Mouse (Mus musculus) mature B cell (primary cell): ENCODE data around the gene Rabl6.

Experiments used
- in situ Hi-C: fragments of 300-500 bp; cut with MboI; formaldehyde crosslinking; loops from 2 replicates; pipeline ENCODE4 v1.14.3; 2019

Gene Rabl6

DNA sequence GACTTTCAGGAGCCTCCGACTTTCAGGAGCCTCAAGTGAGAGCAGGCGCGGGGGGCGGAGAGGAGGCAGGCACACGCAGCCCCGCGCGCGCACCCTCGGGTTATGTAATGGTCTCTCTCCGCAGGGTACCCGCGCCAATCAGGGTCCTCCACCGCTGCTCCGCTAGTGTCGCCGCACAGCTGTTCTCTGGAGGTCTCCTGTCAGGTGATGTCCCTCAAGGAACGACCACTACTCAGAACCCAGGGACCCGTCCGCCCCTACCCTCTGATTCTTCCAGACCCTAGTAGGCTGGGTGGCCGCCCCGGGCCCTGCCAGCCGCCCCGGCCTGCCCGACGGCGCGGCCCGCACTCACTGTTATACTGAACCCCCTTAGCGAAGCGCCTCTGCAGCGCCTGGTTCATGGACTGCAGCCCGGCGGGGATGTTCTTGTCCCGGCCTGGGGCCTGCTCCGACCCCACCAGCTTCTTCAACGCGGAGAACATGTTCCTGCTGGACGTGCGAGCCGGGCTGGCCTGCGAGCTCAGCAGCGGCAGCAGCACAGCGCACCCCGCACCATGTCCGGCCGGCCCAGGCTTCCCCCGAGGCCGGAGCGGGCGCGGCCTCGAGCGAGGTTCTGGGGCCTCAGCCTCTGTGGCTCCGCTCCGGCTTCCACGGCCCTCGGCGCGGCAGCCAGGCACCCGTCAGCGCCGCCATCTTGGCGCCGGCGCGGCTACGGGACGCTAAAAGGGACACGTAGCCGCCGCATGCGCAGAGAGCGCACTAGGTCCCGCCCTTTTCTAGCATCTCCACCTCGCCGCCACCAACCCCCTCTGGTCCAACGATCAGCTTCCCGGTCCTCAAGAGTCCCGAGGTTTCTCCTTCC is at the start of gene Rabl6:
Rabl6 (minus strand) TSS at position 761 of the 862 bp plus-strand sequence.
- in situ Hi-C loops, result no loop called here

GRCm38 (mm10) chr2:25657652-25658051 is 49.3 kb upstream of the Rabl6 start, which contains the start of gene Lcn5:
TSS of gene Lcn5 (plus strand) at chr2:25657952.
- in situ Hi-C loops, result no loop called here

DNA sequence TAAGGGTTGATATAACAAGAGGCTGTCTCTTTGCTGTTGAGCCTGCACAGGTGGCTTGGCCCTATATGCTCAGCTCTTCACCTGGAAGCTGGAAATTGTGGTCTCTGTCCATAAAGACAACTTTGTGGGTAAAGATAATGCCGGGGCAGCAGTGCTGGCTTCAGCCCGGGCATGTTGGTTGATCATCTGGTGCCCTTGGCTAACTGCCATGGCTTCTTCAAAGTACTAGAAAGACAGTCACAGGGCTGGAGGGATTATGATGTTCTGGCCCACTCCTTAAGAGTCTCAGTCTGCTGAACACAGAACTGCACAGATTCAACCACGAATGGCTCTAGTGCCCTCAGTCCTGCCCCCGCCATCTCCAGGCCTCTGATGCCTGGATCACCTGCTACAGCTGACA is 48.9 kb upstream of the Rabl6 start:
- in situ Hi-C loops, result no loop called here

- in situ Hi-C loops, result no loop called here
Observed at GRCm38 (mm10) chr2:25656691-25657090, 48.4 kb upstream of the Rabl6 start.

DNA sequence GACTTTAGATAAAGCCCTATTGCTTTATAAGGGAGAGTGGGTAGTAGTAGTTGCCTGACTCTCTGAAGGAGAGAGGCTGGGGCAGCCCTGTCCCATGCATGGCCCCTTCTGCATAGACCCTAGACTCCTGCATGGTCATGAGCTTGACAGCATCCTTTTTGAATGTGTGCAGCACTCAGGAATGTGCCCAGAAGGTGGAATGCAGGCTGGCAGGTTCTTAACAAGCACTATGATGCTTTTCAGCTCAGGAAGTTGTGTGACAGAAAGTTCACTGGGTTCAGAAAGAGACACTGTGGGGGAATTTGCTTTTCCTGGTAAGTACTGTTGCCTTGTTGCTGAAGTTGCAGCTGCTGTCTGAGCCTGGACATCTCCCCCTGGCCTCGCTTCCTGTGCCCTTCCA is 46.2 kb upstream of the Rabl6 start:
- in situ Hi-C loops, result no loop called here

DNA sequence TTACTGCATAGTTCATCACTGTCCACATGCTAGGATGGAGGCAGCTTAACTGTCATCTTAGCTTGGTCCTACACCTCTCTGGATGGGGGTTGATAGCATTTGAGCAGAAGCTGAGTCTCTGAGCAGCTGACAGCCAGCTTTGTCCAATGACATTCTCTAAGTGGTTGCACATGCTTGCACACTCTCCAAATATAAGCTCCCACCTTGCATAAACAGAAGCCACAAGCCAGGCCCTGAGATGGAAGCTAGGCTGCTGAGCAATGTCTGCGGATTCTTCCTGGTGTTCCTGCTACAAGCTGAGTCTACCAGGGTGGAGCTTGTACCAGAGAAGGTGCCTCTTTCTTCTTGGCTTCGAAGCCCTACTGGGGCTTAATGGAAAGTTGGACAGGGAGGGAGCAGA is 44.6 kb upstream of the Rabl6 start, which contains the start of gene Lcn8:
Lcn8 (plus strand) TSS at position 219 of the 400 bp plus-strand sequence.
- in situ Hi-C loops, result no loop called here

GRCm38 (mm10) chr2:25639890-25640289 is 31.6 kb upstream of the Rabl6 start:
- in situ Hi-C loops, result no loop called here

DNA sequence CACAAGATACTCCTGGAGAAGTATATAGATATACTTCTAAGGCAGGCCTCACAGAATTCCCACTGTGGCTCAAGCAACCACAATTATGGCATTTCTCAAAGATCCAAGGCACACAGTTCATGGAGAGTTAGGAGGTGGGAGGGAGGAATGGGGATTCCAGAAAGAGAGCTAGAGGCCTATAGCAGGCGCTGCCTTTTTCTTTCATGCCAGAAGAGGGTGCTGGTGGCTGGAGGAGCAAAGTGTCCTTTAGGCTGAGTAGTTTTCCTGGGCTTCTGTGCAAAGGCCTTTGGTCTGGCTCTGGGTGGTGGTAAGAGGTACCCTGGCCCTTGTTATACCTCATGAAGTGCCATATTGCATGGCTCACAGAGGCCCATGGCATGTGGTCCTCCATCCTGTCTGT is 25.7 kb upstream of the Rabl6 start:
- in situ Hi-C loops, result no loop called here

GRCm38 (mm10) chr2:25633616-25634015 is 25.3 kb upstream of the Rabl6 start:
- in situ Hi-C loops, result no loop called here

DNA sequence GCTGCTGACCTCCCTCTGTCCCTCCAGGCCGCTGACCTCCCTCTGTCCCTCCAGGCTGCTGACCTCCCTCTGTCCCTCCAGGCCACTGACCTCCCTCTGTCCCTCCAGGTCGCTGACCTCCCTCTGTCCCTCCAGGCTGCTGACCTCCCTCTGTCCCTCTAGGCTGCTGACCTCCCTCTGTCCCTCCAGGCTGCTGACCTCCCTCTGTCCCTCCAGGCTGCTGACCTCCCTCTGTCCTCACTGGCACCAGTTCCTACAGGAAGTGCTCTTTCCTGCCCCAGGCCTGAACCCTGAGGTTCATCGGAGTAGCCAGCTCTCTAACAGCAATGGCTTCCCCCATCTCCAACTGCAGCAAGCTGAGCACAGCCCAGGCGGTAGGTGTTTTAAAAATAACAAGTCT is 20.4 kb upstream of the Rabl6 start:
- in situ Hi-C loops, result no loop called here

DNA sequence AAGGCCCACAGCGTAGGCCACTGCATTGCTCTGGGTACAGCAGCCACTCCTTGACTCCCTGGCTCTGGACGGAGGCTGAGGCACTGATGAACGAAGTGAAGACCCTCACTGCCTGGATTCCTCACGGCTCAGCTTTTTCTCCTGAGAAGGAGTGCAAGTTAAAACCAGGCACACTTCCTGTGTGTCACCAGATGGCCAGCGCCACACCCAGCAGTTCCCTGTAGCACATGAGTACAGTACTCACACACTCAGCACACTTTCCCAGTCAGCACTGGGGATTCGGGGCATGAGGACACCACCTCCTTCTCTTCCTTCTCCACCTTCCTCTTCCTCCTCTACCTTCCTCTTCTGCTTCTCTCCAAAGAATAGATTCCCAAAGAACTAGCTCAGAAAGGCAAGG is 19.5 kb upstream of the Rabl6 start, which contains the start of gene Fcna:
Fcna (minus strand) TSS at position 220 of the 400 bp plus-strand sequence.
- in situ Hi-C loops, result no loop called here

- in situ Hi-C loops, result no loop called here
Observed at GRCm38 (mm10) chr2:25625986-25626385, 17.7 kb upstream of the Rabl6 start.

DNA sequence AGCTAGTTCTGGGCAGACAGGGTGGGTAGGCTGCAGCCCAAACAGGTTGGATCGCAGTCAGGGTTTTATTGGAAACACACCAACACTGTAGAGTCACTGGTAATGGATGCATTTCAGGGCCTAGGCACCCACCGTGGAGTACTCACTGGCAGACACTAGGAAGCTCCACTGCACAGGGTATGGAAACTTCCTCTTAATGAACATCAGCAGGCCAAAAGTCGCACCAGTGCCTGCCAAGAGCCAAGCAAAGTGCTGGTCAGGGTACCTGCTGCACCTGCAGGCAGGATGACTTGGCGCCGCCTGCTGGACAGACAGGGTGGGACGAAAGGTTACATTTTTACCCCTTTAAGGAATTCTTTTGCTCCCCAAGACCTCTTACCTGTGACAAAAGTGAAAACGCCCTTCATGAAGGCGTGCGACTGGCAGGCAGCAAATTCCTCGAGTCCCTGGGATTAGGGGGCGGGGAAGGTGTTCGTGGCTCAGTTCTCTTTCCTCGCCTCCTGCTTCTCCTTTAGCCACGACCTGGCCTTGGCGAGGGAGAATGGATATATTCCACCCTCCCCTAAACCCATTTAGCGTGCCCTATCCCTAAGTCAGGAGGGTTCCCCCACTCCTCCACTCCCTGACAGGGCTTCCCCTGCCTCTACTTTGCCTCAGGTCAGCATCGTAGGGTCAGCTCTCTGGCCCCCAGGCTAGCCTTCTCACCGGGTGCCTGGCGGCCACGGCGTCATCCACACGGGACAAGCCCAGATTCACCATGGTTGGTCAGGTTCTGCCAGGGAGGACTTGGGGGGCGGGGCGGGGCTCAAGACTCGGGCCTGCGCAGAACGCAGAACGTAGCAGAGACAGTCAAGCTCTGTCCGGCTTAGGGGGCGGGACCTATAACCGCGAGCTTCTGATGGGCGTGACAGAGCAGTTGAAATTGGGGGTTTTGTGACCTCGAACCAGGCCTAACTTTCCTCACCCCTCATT is 13.2 kb upstream of the Rabl6 start, which contains the start of gene Tmem141:
Tmem141 (minus strand) TSS at position 777 of the 972 bp plus-strand sequence.
- in situ Hi-C loops, result no loop called here

- in situ Hi-C loops, result no loop called here
Observed at GRCm38 (mm10) chr2:25620852-25621228, 12.5 kb upstream of the Rabl6 start.

DNA sequence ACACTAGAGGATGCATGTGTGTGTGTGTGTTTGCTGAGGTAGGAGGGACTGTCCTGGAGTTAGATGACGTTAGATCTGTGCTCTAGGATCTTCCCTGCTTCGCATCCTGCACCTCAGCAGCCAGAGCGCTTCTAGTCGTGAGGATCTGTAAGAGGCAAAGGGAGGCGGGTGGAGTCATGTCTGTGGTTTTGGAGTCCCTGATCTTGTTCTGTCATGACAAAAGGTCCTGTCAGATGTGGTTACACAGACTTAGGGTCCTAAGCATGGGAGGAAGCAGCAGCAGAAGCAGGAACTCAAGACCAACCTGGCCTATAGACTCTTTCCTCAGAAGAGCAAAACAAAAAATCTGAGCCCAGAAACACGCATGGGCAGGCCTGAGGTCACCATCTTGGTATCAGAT is 12.1 kb upstream of the Rabl6 start:
- in situ Hi-C loops, result no loop called here

- in situ Hi-C loops, result no loop called here
Observed at GRCm38 (mm10) chr2:25617578-25617977, 9.3 kb upstream of the Rabl6 start, which contains the start of gene Ccdc183. TSS of gene Ccdc183 (minus strand) at chr2:25617678.

DNA sequence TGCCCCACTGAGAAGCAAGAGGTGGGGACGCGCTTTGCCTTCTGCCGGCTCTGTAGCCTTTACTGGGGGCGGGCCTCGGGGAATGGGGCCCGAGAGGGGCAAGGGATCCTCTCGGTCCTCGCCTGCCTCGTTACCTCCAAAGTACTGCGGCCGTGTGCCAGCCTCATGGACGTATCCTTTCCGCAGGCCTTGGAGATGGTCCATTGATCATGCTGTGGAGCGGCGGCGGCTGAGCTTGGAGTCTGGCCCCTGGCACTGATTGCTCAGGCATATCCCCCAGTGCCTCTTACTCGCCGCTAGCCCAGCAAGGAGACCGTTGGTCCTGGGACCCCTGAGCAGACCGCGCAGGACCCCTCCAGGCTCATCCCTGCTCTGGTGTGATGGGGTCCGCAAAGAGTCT is 8.1 kb upstream of the Rabl6 start:
- in situ Hi-C loops, result no loop called here

GRCm38 (mm10) chr2:25608671-25609070 is 350 bp upstream of the Rabl6 start:
- in situ Hi-C loops, result no loop called here

GRCm38 (mm10) chr2:25602526-25602925 is 5.8 kb downstream of the Rabl6 start:
- in situ Hi-C loops, result no loop called here

- in situ Hi-C loops, result no loop called here
Observed at GRCm38 (mm10) chr2:25600037-25600436, 8.3 kb downstream of the Rabl6 start.

GRCm38 (mm10) chr2:25598749-25599148 is 9.6 kb downstream of the Rabl6 start:
- in situ Hi-C loops, result no loop called here
